Mouse (Mus musculus) embryonic facial prominence, embryonic 12.5 days (tissue): ENCODE measurements around the gene Gper1. TPM values are rescaled to one million over a fixed set of nuclear protein-coding genes. Genes with fewer than 3 reads are reported as not detected.
A peak's percentile ranks its signal among the peaks of the same experiment; 100 is the strongest.

Experiments
- ATAC-seq: fragments of 200-750 bp; cut with Nextera tagmentation; 2 replicates; pipeline ENCODE4 v1.8.0; 2017; ENCODE audit not compliant: insufficient number of reproducible peaks, insufficient read depth, low FRiP score, low TSS enrichment
- H3K27ac ChIP-seq: fragments of 300-500 bp; sonication (generic); 2 replicates; pipeline ENCODE4 v1.5.1; 2016; ENCODE audit warnings: mild to moderate bottlenecking
- H3K27me3 ChIP-seq: fragments of 300-500 bp; sonication (generic); 2 replicates; pipeline ENCODE4 v1.6.1; 2016; ENCODE audit warnings: mild to moderate bottlenecking, moderate library complexity
- H3K36me3 ChIP-seq: fragments of 300-500 bp; sonication (generic); 2 replicates; pipeline ENCODE4 v1.6.1; 2016; ENCODE audit warnings: mild to moderate bottlenecking
- H3K4me1 ChIP-seq: fragments of 300-500 bp; sonication (generic); 2 replicates; pipeline ENCODE4 v1.6.1; 2016
- H3K4me2 ChIP-seq: fragments of 300-500 bp; sonication (generic); replicated peaks from 2 replicates; pipeline ENCODE4 v1.6.1; 2016; ENCODE audit warnings: mild to moderate bottlenecking, moderate library complexity
- H3K4me3 ChIP-seq: fragments of 300-500 bp; sonication (generic); 2 replicates; pipeline ENCODE4 v1.5.1; 2016; ENCODE audit warnings: mild to moderate bottlenecking
- H3K9ac ChIP-seq: fragments of 300-500 bp; sonication (generic); 2 replicates; pipeline ENCODE4 v1.6.1; 2016; ENCODE audit warnings: mild to moderate bottlenecking, moderate library complexity
- H3K9me3 ChIP-seq: fragments of 300-500 bp; sonication (generic); 2 replicates; pipeline ENCODE4 v1.6.1; 2016; ENCODE audit warnings: mild to moderate bottlenecking, moderate library complexity
- WGBS: fragments of 180-500 bp; shearing (Covaris S2); methylation state at CpG from one replicate; pipeline ENCODE4 v1.1.7; 2016; 5-methylcytosine and 5-hydroxymethylcytosine counted together
- polyA plus RNA-seq: library from polyadenylated mRNA; unstranded; fragments of >200 nt; fragmentation: Nextera tagmentation; extraction: Ambion mirVana; gene quantifications from 2 replicates; pipeline ENCODE4 v1.2.1, GENCODE M21; 2016

The Gper1 gene
- polyA plus RNA-seq, 1 experiment from 2014 or later = 1.6 TPM

DNA sequence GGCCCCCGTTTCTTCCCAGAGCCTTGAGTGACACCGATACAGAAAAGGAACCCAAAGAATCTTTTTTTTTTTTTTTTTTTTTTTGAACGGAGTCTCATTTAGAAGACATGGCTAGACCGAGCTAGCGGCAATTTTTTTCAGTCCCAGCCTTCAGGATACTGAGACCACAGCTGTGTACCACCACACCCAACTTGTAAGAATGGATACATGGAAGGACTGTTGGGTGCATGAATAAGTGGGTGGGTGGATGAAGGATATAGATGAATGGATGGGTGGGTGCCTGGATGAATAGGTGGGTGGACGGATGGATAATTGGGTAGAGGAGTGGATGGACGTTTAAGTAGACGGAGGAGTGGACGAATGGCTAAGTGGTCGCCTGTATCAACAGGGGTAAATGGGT is 37.0 kb downstream of the Gper1 start:
- peaks cover 4% of the 10 kb centered on the region; the same call in 1 of the 2 replicates for H3K4me1 ChIP-seq
- peak overlapping the region; percentile 67 for H3K9ac ChIP-seq
- ATAC-seq = no peak
- 10% methylated on average over 10 of the region's 10 CpGs for WGBS
- no peaks in the 10 kb centered on the region for H3K36me3 ChIP-seq
- peak overlapping the region; percentile 64 for H3K4me3 ChIP-seq
- peak overlapping the region; percentile 83 for H3K4me2 ChIP-seq
- H3K27ac ChIP-seq = no peak overlapping the region
- no peaks in the 10 kb centered on the region for H3K9me3 ChIP-seq
- no peaks in the 10 kb centered on the region for H3K27me3 ChIP-seq

DNA sequence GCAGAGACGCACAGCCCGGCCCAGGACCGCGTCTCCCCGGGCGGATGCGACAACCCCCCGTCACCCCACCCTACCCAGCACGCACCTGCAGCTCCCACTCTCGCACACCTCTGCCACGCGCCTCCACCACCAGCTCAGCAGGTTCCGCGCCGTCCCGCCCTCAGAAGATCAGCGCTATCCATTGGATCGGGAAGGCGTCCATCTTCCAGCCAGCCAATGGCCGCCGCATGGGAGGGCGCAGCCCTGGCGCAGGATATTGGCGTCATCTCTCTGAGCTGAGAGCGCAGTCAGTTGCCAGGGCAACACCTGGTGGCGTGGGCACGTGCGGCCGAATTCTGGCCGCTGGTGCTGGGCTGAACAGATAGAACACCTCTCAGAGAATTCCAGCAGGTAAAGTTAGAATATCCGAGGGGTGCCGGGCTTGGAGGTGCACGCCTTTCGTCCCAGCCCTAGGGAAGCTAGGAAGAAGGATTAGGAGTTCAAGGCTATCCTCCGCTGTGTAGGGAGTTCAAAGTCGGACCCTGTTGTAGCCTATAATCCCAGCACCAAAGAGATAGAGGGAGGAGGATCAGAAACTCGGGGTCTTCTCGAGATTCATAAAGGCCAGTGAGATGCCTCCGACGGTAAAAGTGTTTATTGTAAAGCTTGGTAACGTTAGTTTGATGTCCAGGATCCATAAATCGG is 37.6 kb downstream of the Gper1 start, which contains the start of gene 3110082I17Rik:
3110082I17Rik (minus strand) TSS at position 144 of the 684 bp plus-strand sequence.
- Histone ChIP-seq H3K9ac (peak within 1 kb of the TSS; percentile 67), H3K9me3 (no peaks in the 10 kb centered on the region), H3K27me3 (no peaks in the 10 kb centered on the region), H3K27ac (no peak within 1 kb of the TSS), H3K4me2 (peak within 1 kb of the TSS; percentile 83), H3K36me3 (no peaks in the 10 kb centered on the region), H3K4me3 (peak within 1 kb of the TSS; percentile 64), H3K4me1 (peaks cover 4% of the 10 kb centered on the region; the same call in 1 of the 2 replicates)
- 4% methylated on average over 42 of the region's 42 CpGs for WGBS
- ATAC-seq = peak; percentile 98

DNA sequence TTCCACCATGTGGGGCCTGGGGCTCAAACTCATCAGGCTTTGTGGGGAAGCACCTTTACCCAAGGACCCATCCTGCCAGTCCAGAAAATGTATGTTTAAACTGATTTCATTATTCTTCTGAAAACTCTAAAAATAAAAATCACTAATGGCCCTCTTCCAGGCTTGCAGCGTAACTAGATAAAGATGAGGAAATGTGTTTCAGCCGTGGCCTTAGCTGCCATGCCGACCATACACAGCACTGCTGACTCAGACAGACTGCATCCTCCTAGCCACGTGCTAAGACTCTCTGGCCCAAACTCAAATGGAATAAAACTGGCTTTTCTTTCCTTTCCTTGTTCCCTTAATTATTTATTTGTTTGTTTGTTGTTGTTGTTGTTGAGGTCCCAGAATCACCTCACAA is 41.9 kb downstream of the Gper1 start:
- ATAC-seq = no peak
- H3K9me3 ChIP-seq = no peaks in the 10 kb centered on the region
- no peak overlapping the region for H3K27ac ChIP-seq
- H3K4me1 ChIP-seq = no peaks in the 10 kb centered on the region
- no peak overlapping the region for H3K9ac ChIP-seq
- H3K4me2 ChIP-seq = no peak overlapping the region
- 76% methylated on average over 4 of the region's 4 CpGs for WGBS
- no peak overlapping the region for H3K4me3 ChIP-seq
- no peaks in the 10 kb centered on the region for H3K27me3 ChIP-seq
- no peaks in the 10 kb centered on the region for H3K36me3 ChIP-seq

DNA sequence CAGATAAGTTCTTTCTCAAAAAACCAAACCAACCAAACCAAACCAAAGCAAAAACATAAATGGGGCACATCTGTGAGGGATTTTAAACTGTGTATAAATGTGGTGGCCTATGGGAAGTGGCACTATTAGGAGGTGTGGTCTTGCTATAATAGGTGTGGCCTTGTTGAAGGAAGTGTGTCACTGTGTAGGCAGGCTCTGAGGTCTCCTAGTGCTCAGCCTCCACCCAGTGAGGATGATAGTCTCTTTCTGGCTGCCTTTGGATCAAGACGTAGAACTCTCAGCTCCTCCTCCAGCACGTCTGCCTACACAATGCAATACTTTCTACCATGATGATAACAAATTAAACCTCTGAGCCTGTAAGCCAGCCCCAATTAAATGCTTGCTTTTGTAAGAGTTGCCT is 43.4 kb downstream of the Gper1 start:
- H3K36me3 ChIP-seq = peaks cover 3% of the 10 kb centered on the region; the same call in 1 of the 2 replicates
- no peak overlapping the region for H3K4me2 ChIP-seq
- no peak overlapping the region for H3K27ac ChIP-seq
- H3K4me3 ChIP-seq = no peak overlapping the region
- H3K27me3 ChIP-seq = no peaks in the 10 kb centered on the region
- ATAC-seq = no peak
- H3K4me1 ChIP-seq = no peaks in the 10 kb centered on the region
- H3K9me3 ChIP-seq = no peaks in the 10 kb centered on the region
- H3K9ac ChIP-seq = no peak overlapping the region
- whole genome bisulfite sequencing = 73% methylated on average over 2 of the region's 2 CpGs

DNA sequence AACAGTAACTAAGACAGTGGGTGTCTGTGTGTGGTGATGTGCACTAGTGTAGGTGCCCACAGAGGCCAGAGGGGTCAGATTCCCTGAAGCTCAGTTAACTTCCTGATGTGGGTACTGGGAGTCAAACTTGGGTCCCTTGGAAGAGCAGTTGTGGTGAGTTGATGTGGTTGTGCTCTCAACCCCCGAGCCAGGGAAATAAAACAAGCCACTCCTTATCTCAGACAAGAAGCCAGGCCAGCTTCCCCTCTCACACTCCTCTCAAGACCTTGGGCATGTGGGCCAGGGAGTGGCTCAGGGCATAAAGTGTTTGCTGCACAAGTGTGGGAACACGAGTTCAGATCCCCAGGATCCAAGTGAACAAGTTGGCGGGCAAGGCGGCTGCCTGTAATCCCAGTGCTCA is 43.9 kb downstream of the Gper1 start:
- Histone ChIP-seq H3K36me3 (peaks cover 7% of the 10 kb centered on the region), H3K27ac (no peak overlapping the region), H3K9me3 (no peaks in the 10 kb centered on the region), H3K27me3 (no peaks in the 10 kb centered on the region), H3K9ac (no peak overlapping the region), H3K4me2 (no peak overlapping the region), H3K4me3 (no peak overlapping the region), H3K4me1 (no peaks in the 10 kb centered on the region)
- no peak for ATAC-seq
- 70% methylated on average over 4 of the region's 4 CpGs for whole genome bisulfite sequencing

DNA sequence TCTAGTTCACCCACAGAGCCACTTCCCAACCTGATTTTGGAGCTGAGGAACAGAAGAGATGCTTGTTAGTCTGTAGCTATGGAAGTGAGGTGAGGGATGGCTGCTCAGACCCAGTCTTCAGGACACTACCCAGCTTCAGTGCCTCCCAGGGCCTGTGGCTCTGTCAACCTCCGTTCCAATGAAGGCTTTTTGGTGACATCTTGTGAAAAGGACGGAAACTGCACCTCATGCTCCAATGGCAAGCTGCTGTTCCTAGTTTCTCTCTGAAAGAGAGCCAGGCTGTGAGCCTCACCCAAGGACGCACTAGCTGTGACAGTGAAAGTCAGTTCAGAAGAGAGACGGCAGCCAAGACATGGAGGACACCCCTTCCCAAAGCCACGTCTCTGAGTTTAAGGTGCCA is 45.0 kb downstream of the Gper1 start:
- H3K4me1 ChIP-seq = no peaks in the 10 kb centered on the region
- H3K9ac ChIP-seq = no peak overlapping the region
- no peaks in the 10 kb centered on the region for H3K9me3 ChIP-seq
- no peak overlapping the region for H3K4me3 ChIP-seq
- no peaks in the 10 kb centered on the region for H3K27me3 ChIP-seq
- WGBS = 57% methylated on average over 5 of the region's 5 CpGs
- H3K36me3 ChIP-seq = peaks cover 19% of the 10 kb centered on the region
- H3K27ac ChIP-seq = no peak overlapping the region
- H3K4me2 ChIP-seq = no peak overlapping the region
- no peak for ATAC-seq

DNA sequence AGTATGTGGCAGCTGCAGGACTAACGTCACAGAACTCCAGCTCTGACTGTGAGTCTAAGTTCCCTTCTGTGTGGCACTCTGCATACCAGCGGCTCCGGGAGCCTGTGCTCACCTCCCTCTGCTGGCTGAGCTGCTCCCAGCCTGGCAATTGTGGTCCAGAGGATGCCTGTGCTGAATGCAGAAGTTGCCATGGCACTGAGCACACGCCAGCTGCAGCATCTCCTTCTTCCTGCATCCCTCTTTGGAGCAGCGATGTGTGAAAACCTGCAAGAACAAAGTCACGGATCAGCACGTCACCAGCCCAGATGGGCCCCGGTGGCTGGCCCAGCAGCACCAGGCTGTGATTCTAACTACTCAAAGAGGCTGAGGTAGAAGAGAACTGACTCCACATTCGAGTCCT is 51.8 kb downstream of the Gper1 start:
- Histone ChIP-seq H3K27me3 (no peaks in the 10 kb centered on the region), H3K4me3 (no peak overlapping the region), H3K4me2 (no peak overlapping the region), H3K9ac (no peak overlapping the region), H3K36me3 (peaks cover 82% of the 10 kb centered on the region), H3K4me1 (no peaks in the 10 kb centered on the region), H3K9me3 (no peaks in the 10 kb centered on the region), H3K27ac (no peak overlapping the region)
- no peak for ATAC-seq
- WGBS = 88% methylated on average over 9 of the region's 9 CpGs

Other genes with a start within 250 kb of the Gper1 start
- 49.3 and 53.0 TPM in 2 replicates for gene Sun1, start 222.5 kb upstream of the Gper1 start, polyA plus RNA-seq
- gene Get4, start 170.8 kb upstream of the Gper1 start, polyA plus RNA-seq = 157 and 164 TPM in 2 replicates
- 2.4 and 3.0 TPM in 2 replicates for gene Adap1, start 97.5 kb upstream of the Gper1 start, polyA plus RNA-seq
- 110 and 112 TPM in 2 replicates for gene Cox19, start 71.7 kb upstream of the Gper1 start, polyA plus RNA-seq
- 2.6 and 4.1 TPM in 2 replicates for gene Cyp2w1, start 70.5 kb upstream of the Gper1 start, polyA plus RNA-seq
- 1.7 and 1.9 TPM in 2 replicates for gene Gpr146, start 45.5 kb upstream of the Gper1 start, polyA plus RNA-seq
- gene C130050O18Rik, start 17.9 kb upstream of the Gper1 start, polyA plus RNA-seq = 0.77 and 1.2 TPM in 2 replicates
- gene 3110082I17Rik, start 37.4 kb downstream of the Gper1 start, polyA plus RNA-seq = 32.6 and 33.5 TPM in 2 replicates
- gene Zfand2a, start 61.4 kb downstream of the Gper1 start, polyA plus RNA-seq = 9.6 and 9.9 TPM in 2 replicates
- 5.0 and 6.4 TPM in 2 replicates for gene Uncx, start 120.3 kb downstream of the Gper1 start, polyA plus RNA-seq